Mouse (Mus musculus) liver, embryonic 14.5 days (tissue): ENCODE results near the gene Zfp960.
"Not testable (repeated sequence)": the region's sequence is repeated elsewhere in the genome, so short reads cannot be mapped to it uniquely, and the experiment has no call there.

Experiments used
- CTCF ChIP-seq: IDR thresholded peaks from 2 replicates; pipeline ENCODE4 v1.5.1; 2016; ENCODE audit warnings: antibody characterized with exemption, low read depth, control low read depth
- EP300 ChIP-seq: IDR thresholded peaks from 2 replicates; pipeline ENCODE4 v1.6.1; 2016; ENCODE audit warnings: antibody characterized with exemption, low read depth

- TF ChIP-seq CTCF, EP300: not testable (repeated sequence)
These were observed 57.1 kb downstream of the Zfp960 start, which contains the start of gene Zfp97 for GRCm38 (mm10) chr17:17120830-17121502.
